Mouse (Mus musculus) testis, postnatal 10 days (tissue): ENCODE data around the gene Mfsd7a.

Experiments
- DNase-seq: peaks from one replicate; pipeline ENCODE4 v3.0.0; 2021; ENCODE audit warnings: low spot score

Gene Mfsd7a

DNA sequence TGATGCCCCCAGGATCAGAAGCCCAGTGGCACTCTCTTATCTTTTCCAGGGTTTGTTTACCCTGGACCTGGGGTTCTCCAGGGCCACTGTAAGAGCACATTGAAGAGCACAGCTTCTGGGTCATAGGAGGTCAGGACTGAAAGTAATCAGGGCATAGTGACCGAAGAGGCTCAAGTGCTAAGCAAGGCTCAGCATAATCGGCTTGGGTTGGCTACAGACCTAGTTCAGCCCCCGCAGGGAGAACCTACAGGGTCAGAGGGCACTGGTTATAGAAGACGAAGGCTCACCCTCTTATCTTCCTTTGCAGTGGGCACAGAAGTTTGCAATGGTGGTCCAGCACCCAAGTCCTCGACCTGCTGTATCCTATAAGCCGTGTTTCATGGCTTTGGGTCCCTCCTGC is 17.5 kb downstream of the Mfsd7a start:
- no peak for DNase-seq

DNA sequence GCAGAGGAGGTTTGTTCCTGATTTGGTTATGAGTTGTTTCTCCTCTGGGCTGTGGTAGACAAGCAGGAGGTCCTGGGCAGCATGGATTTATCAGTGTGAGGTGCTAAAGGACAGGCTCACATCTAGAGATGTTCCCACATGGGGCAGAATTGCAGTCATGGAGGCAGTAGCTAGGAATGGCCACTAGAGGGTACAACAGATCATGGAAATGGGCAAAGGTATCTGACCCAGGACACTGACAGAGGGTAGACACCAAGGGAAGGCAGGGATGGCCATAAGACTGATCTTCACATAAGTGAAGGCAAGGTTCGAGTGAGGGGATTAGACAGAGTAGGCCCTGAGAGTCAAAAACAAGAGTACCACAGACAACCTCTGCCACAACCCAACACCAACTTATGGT is 21.5 kb downstream of the Mfsd7a start:
- peak; percentile 57 for DNase-seq

DNA sequence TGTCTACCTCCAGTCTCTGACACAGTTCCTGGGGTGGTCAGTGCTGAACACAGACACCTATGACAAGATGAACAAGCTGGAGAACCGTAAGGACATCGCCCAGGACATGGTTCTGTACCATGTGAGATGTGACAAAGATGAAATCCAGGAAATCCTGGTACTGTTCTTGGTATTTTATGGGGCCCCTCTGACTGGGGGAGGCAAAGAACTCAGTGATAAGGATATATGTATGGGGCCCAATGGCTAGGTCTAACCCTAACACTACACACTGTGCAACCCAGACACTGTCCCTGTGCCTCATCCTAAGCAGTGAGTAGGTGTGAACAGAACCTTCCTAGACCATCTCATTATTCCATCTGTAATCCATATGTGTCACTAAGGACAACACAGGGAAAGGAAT is 25.3 kb downstream of the Mfsd7a start:
- no peak for DNase-seq

DNA sequence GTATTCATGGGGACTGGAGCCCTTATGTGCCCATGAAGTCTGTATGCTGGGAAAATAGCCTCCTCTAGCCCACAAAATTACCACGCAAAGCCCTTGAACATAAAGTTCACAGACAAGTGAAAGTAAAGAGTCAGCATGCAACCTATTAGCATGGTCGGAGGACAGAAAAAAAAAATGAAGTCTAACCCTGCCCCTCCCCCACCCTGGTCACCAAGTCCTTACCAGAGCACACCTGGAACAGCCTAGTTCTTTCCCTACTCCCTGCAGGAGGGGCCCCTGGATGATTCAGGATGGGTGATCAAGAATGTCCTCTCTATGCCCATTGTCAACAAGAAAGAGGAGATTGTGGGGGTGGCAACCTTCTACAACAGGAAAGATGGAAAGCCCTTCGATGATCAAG is 25.9 kb downstream of the Mfsd7a start:
- DNase-seq, result no peak

DNA sequence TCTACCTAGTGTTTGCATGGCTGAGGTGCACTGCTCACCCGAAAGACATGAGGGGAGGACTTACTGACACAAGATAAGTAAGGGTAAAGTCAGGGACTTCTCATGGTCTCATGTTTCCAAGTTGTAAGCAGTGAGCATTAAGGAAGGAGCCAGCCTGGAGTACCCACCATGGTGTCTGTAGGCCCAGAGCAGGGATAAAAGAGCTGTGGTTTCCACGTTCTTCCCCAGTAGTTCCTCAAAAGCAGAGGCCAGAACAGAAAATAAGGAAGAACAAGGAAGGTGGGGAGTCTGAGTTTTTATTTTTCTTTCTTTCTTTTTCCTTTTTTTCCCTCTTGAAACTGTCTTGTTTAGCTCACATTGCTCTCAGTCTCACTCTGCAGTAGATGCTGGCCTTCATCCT is 34.0 kb downstream of the Mfsd7a start:
- no peak for DNase-seq

DNA sequence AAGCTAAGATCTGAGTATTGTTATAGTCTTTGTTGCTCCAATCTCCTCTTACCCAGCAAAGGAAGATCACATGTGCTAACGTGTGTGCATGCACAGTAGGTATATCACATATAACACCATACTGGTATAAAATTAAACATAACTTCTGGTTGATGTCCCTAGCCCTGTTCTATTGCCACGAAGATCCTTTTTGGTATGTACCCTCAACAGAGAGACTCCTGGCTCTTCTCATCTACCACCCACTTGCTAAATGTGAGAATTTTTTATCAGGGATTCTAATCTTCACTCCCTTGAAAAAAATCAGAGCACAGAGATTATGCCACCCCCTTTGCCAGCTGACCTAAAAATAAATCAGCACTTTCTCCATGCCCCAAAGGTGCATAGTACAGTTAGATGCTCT is 41.7 kb downstream of the Mfsd7a start:
- no peak for DNase-seq

DNA sequence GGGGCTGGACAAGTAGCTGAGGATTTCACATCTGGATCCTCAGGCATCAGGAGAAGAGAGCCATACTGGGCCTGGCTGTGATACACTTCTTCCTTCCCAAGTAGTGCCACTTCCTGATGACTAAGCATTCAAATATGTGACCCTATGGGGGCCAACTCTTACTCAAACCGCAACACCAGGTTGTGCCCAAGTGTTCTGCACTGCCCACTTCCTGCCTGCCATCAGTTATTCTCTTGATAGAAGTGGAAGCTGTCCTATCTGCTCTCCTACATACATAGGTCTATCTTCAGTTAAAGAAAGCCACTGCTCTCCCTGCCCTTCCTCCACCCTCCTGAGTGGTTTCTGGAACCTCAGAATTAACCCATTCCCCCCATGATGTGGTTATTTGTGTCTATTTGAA is 43.2 kb downstream of the Mfsd7a start:
- DNase-seq, result no peak

DNA sequence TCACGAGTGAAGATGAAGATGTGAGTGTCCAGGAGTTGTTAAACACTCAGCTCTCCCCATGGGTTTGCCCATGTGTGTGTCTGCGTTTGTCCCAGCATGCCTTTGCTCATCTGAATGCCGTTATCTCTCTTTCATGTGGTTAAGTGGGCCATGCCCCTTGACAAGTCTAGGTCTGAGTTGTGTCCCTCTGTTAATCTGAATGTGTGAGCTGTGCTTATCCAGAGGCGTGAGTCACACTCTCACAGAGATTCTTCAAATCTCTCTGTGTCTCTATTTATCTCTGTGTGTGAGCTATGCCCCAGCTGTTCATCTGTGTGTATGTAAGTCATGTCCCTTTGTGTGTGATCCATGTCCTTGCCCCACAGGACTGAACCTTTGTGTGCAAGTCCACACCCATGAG is 45.2 kb downstream of the Mfsd7a start:
- DNase-seq, result no peak
